Mouse (Mus musculus): ENCODE data around the gene Zmym6.

DNA sequence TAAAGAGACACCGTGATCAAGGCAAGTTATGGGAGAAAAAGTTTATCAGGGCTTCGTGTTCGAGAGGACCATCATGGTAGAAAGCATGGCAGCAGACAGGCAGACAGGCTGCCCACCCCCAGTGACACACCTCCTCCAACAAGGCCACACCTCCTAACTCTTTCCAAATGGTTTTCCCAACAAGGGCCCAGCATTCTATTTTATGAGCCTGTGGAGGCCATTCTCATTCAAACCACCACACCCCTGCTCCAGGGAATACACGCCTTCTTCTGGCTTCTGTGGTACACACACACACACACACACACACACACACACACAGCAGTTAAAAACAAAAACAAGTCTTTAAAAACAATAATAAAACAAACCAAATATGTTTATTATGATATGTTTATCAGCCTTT lies 80.6 kb downstream of the Zmym6 start:
- no peak for TF ChIP-seq CTCF (conservative IDR thresholded peaks at IDR 0.05; ENCODE audit: low read length)
- no peak for TF ChIP-seq NANOG (IDR thresholded peaks at IDR 0.05; ENCODE audit: borderline replicate concordance, low read length)
- TF ChIP-seq POU5F1 (IDR thresholded peaks at IDR 0.05; ENCODE audit: borderline replicate concordance, low read length), result no peak
